ENCODE assay signal across 9 mouse cellular contexts in genomic region chr17:34143033-34143432, GRCm38 (mm10). TPM values are rescaled to one million over a fixed set of nuclear protein-coding genes. Genes with fewer than 3 reads are reported as not detected.
DNase-seq lines count a peak whose midpoint lies in the region; ATAC-seq and TF ChIP-seq lines count a peak whose summit lies in the region.
"Had no signal": no experiment of that assay in that cellular context is flagged by ENCODE, and none has a peak within 500 bp of the region (broad histone marks: within the 10 kb centered on the region; RNA-seq: fewer than 3 reads in every experiment).

Gene H2-DMb2, plus strand, starts transcription at chr17:34143307.

- H3K9me3 ChIP-seq in CH12.LX (replicated peaks; ENCODE audit: low read length), result no peaks in the 10 kb centered on the region
- H3K9me3 ChIP-seq in heart, postnatal 0 days (replicated peaks; ENCODE audit: control insufficient read depth, low read length), result no peaks in the 10 kb centered on the region
- no peaks in the 10 kb centered on the region for H3K9me3 ChIP-seq in forebrain, embryonic 13.5 days (replicated peaks)
- H3K9me3 ChIP-seq: embryonic facial prominence, embryonic 12.5 days had no signal

- DNase-seq in 416B (ENCODE audit: low read depth) (peak; percentile 85), CH12.LX (ENCODE audit: extremely low read depth) (peak; percentile 97)
- peak; percentile 45 for DNase-seq in heart, postnatal 0 days (ENCODE audit: low spot score)
- peak; percentile 84 for DNase-seq in lung, adult 18-20 months
- peak; percentile 76 to 82 for DNase-seq in spleen, postnatal 14 days (ENCODE audit: low spot score in 2 of 2)
- no peak for DNase-seq in cerebellum, postnatal 25 days
- no peak for DNase-seq in embryo, embryonic 11 days

- peak; percentile 98 for TF ChIP-seq EP300 in CH12.LX (IDR thresholded peaks at IDR 0.05; ENCODE audit: low read length)
- TF ChIP-seq EP300 in heart, postnatal 0 days (IDR thresholded peaks at IDR 0.05; ENCODE audit: low read depth), result no peak

- dilution Hi-C loops in CH12.LX (cut with MboI; ENCODE audit: extremely low pct_ligation_motif_present, extremely low pct_unique_long_range_greater_than_20kb, low sequenced_read_pairs), result no loop called here

- in situ Hi-C loops in CH12.LX (cut with MboI; ENCODE audit: low pct_ligation_motif_present, low pct_unique_long_range_greater_than_20kb, low sequenced_read_pairs), result no loop called here

- H3K27ac ChIP-seq in CH12.LX (ENCODE audit: insufficient read depth, low read depth), result no peak within 1 kb of the TSS
- H3K27ac ChIP-seq in heart, postnatal 0 days (ENCODE audit: low read depth), result peak within 1 kb of the TSS; percentile 62
- H3K27ac ChIP-seq in forebrain, embryonic 13.5 days, result no peak within 1 kb of the TSS; the same call in 1 of the 2 replicates
- H3K27ac ChIP-seq: embryonic facial prominence, embryonic 12.5 days had no signal

- H3K4me1 ChIP-seq in CH12.LX (ENCODE audit: control insufficient read depth in 1 of 2, insufficient read depth in 2 of 2), result peaks cover 18 to 46% of the 10 kb centered on the region in 2 experiments
- H3K4me1 ChIP-seq in heart, postnatal 0 days (ENCODE audit: control insufficient read depth, insufficient read depth), result peaks cover 10% of the 10 kb centered on the region
- peaks cover 13% of the 10 kb centered on the region for H3K4me1 ChIP-seq in forebrain, embryonic 13.5 days

- no peak within 1 kb of the TSS for H3K9ac ChIP-seq in CH12.LX (ENCODE audit: insufficient read depth, low read depth)
- no peak within 1 kb of the TSS for H3K9ac ChIP-seq in heart, postnatal 0 days (replicated peaks; ENCODE audit: low read depth, low read length)
- H3K9ac ChIP-seq in forebrain, embryonic 13.5 days, result no peak within 1 kb of the TSS
- H3K9ac ChIP-seq: embryonic facial prominence, embryonic 12.5 days had no signal

- H3K36me3 ChIP-seq in CH12.LX (replicated peaks in 1 of 2; ENCODE audit: control insufficient read depth in 1 of 2, insufficient read depth in 1 of 2, low read length in 1 of 2), result peaks cover 9 to 30% of the 10 kb centered on the region in 2 experiments
- H3K36me3 ChIP-seq in heart, postnatal 0 days (replicated peaks; ENCODE audit: control insufficient read depth, insufficient read depth, low read length), result no peaks in the 10 kb centered on the region
- no peaks in the 10 kb centered on the region for H3K36me3 ChIP-seq in forebrain, embryonic 13.5 days (ENCODE audit: poor library complexity, severe bottlenecking)
- H3K36me3 ChIP-seq: embryonic facial prominence, embryonic 12.5 days had no signal

- H3K4me3 ChIP-seq in CH12.LX (replicated peaks in 1 of 3; ENCODE audit: low read depth in 2 of 3, low read length in 2 of 3, poor library complexity in 1 of 3), result peak within 1 kb of the TSS in 1 of 3 experiments; percentile 50
- H3K4me3 ChIP-seq in heart, postnatal 0 days (ENCODE audit: low read depth, low read length), result no peak within 1 kb of the TSS
- no peak within 1 kb of the TSS for H3K4me3 ChIP-seq in forebrain, embryonic 13.5 days
- H3K4me3 ChIP-seq: embryonic facial prominence, embryonic 12.5 days had no signal

- no peaks in the 10 kb centered on the region for H3K27me3 ChIP-seq in CH12.LX (replicated peaks)
- H3K27me3 ChIP-seq in heart, postnatal 0 days (ENCODE audit: control insufficient read depth, insufficient read depth, low read length), result peaks cover 38% of the 10 kb centered on the region
- peaks cover 36% of the 10 kb centered on the region for H3K27me3 ChIP-seq in forebrain, embryonic 13.5 days

- TF ChIP-seq POLR2A in CH12.LX (IDR thresholded peaks at IDR 0.05; ENCODE audit: low read depth, low read length), result no peak

- 24% methylated on average over 7 of the region's 7 CpGs for WGBS in heart, postnatal 0 days
- 30% methylated on average over 7 of the region's 7 CpGs for WGBS in forebrain, embryonic 13.5 days

- H3K4me2 ChIP-seq in CH12.LX (ENCODE audit: insufficient read depth, low read depth, poor library complexity, severe bottlenecking), result peak within 1 kb of the TSS; percentile 24; the same call in 1 of the 2 replicates
- no peak within 1 kb of the TSS for H3K4me2 ChIP-seq in heart, postnatal 0 days (ENCODE audit: low read depth, low read length)
- no peak within 1 kb of the TSS for H3K4me2 ChIP-seq in forebrain, embryonic 13.5 days
- H3K4me2 ChIP-seq: embryonic facial prominence, embryonic 12.5 days had no signal

- TF ChIP-seq RAD21 in CH12.LX (IDR thresholded peaks at IDR 0.05; ENCODE audit: low read depth, low read length), result no peak

- ATAC-seq in heart, postnatal 0 days (ENCODE audit: insufficient read depth, low read depth), result peak; percentile 40; the same call in 1 of the 2 replicates
- ATAC-seq in forebrain, embryonic 13.5 days, result no peak

- peaks cover 5% of the 10 kb centered on the region for H3K79me2 ChIP-seq in CH12.LX (replicated peaks; ENCODE audit: control insufficient read depth, extremely low read depth, insufficient read depth, poor library complexity, severe bottlenecking)

- no peak for TF ChIP-seq CTCF in CH12.LX (conservative IDR thresholded peaks at IDR 0.05 in 1 of 2, IDR thresholded peaks at IDR 0.05 in 1 of 2; ENCODE audit: low read depth in 2 of 2, low read length in 2 of 2)
- no peak for TF ChIP-seq CTCF in heart, postnatal 0 days (IDR thresholded peaks at IDR 0.05; ENCODE audit: low read depth)

TF ChIP-seq in CH12.LX, 34 proteins besides CTCF, POLR2A, EP300 and RAD21:
- no peak for TF ChIP-seq CHD1 (IDR thresholded peaks at IDR 0.05; ENCODE audit: low read depth, low read length)
- TF ChIP-seq MEF2A (IDR thresholded peaks at IDR 0.05; ENCODE audit: borderline replicate concordance, low read depth, low read length), result peak; percentile 80
- TF ChIP-seq ZNF384 (IDR thresholded peaks at IDR 0.05; ENCODE audit: low read depth, low read length), result no peak
- TF ChIP-seq BHLHE40 (IDR thresholded peaks at IDR 0.05; ENCODE audit: low read depth, low read length), result peak; percentile 82
- no peak for TF ChIP-seq NRF1 (IDR thresholded peaks at IDR 0.05; ENCODE audit: low read depth, low read length)
- TF ChIP-seq NELFE (IDR thresholded peaks at IDR 0.05; ENCODE audit: low read depth, low read length), result no peak
- TF ChIP-seq USF2 (conservative IDR thresholded peaks at IDR 0.05; ENCODE audit: low read depth, low read length), result no peak
- peak; percentile 50; the same call in 1 of the 2 replicates for TF ChIP-seq JUN (IDR thresholded peaks at IDR 0.05; ENCODE audit: insufficient read depth, low read depth, low read length)
- TF ChIP-seq SIN3A (IDR thresholded peaks at IDR 0.05; ENCODE audit: low read length), result 0 out of 2 replicates have a peak, but pooled peaks have one; percentile 43
- TF ChIP-seq TCF12 (IDR thresholded peaks at IDR 0.05; ENCODE audit: low read depth, low read length), result peak; percentile 82
- TF ChIP-seq GABPA (IDR thresholded peaks at IDR 0.05; ENCODE audit: insufficient replicate concordance, low read depth, low read length), result no peak
- no peak for TF ChIP-seq JUND (conservative IDR thresholded peaks at IDR 0.05; ENCODE audit: low read depth, low read length)
- TF ChIP-seq SMC3 (IDR thresholded peaks at IDR 0.05; ENCODE audit: low read depth, low read length), result no peak
- TF ChIP-seq ZC3H11A (IDR thresholded peaks at IDR 0.05; ENCODE audit: low read depth, low read length), result no peak
- no peak for TF ChIP-seq ZMIZ1 (IDR thresholded peaks at IDR 0.05; ENCODE audit: low read depth, low read length)
- peak; percentile 49; the same call in 1 of the 2 replicates for TF ChIP-seq MYC (IDR thresholded peaks at IDR 0.05; ENCODE audit: low read depth, low read length)
- peak; percentile 82 for TF ChIP-seq CHD2 (IDR thresholded peaks at IDR 0.05; ENCODE audit: low read length)
- TF ChIP-seq MAFK (IDR thresholded peaks at IDR 0.05; ENCODE audit: insufficient replicate concordance, low read length), result peak; percentile 92
- TF ChIP-seq ELF1 (IDR thresholded peaks at IDR 0.05; ENCODE audit: low read depth, low read length), result peak; percentile 66; the same call in 1 of the 2 replicates
- no peak for TF ChIP-seq MAX (IDR thresholded peaks at IDR 0.05; ENCODE audit: low read length)
- TF ChIP-seq MAZ (IDR thresholded peaks at IDR 0.05; ENCODE audit: low read depth, low read length), result no peak
- peak; percentile 91; the same call in 1 of the 2 replicates for TF ChIP-seq RCOR1 (conservative IDR thresholded peaks at IDR 0.05; ENCODE audit: low read depth, low read length)
- no peak for TF ChIP-seq USF1 (IDR thresholded peaks at IDR 0.05; ENCODE audit: low read depth, low read length)
- TF ChIP-seq ETS1 (conservative IDR thresholded peaks at IDR 0.05; ENCODE audit: low read depth, low read length), result peak; percentile 92
- TF ChIP-seq ZKSCAN1 (IDR thresholded peaks at IDR 0.05; ENCODE audit: borderline replicate concordance, low read depth, low read length), result no peak
- no peak for TF ChIP-seq HCFC1 (IDR thresholded peaks at IDR 0.05; ENCODE audit: low read depth, low read length)
- TF ChIP-seq UBTF (IDR thresholded peaks at IDR 0.05; ENCODE audit: low read depth, low read length), result no peak
- TF ChIP-seq IRF4 (IDR thresholded peaks at IDR 0.05; ENCODE audit: low read depth, low read length), result peak; percentile 98
- no peak for TF ChIP-seq POLR2AphosphoS2 (IDR thresholded peaks at IDR 0.05; ENCODE audit: low read depth, low read length)
- no peak; the same call in 1 of the 2 replicates for TF ChIP-seq MXI1 (IDR thresholded peaks at IDR 0.05; ENCODE audit: low read depth, low read length)

RNA-seq across cellular contexts. Expression of gene H2-DMb2, which starts in this region (rescaled TPM):
- total RNA-seq in CH12.LX (2012; rRNA removed), result 107 and 135 TPM in 2 replicates
- 173 and 199 TPM in 2 replicates for total RNA-seq in CH12.LX (2014; rRNA removed)
- polyA plus RNA-seq in CH12.LX (2012; ENCODE audit: insufficient read length, low read depth), result 161 and 175 TPM in 2 replicates
- 1.5 TPM in 1 of 2 replicates, not detected in the other for total RNA-seq in heart, postnatal 0 days (2014; rRNA removed; ENCODE audit: low replicate concordance)
- 0.33 and 0.38 TPM in 2 replicates for polyA plus RNA-seq in heart, postnatal 0 days (2015; fragmentation: Nextera tagmentation; extraction: Ambion mirVana)
- polyA plus RNA-seq in forebrain, embryonic 13.5 days (2015; fragmentation: Nextera tagmentation; extraction: Ambion mirVana), result 0.20 TPM in 1 of 2 replicates, not detected in the other

Comparison
In these comparisons a context has a peak if more than half of its experiments do, and no peak if none do; other contexts are left out.
1. RNA of gene H2-DMb2 (total RNA-seq): 107 to 199 TPM in CH12.LX; 1.5 TPM in heart, postnatal 0 days; every median in the first group is over 10 times any median in the second.
2. RNA of gene H2-DMb2 (polyA plus RNA-seq): 161 to 175 TPM in CH12.LX; 0.33 to 0.38 TPM in heart, postnatal 0 days and 0.20 TPM in forebrain, embryonic 13.5 days; every median in the first group is over 100 times any median in the second.
3. DNase-seq: peak in 416B (single experiment), CH12.LX (single experiment), heart, postnatal 0 days (single experiment), lung, adult 18-20 months (2 of 2) and spleen, postnatal 14 days (2 of 2); none in cerebellum, postnatal 25 days (0 of 2) and embryo, embryonic 11 days (single experiment).